Mouse (Mus musculus): ENCODE measurements around the gene Arvcf.

Arvcf gene

GRCm38 (mm10) chr16:18347931-18348600 is at the start of gene Arvcf, which contains the start of gene Tango2:
Gene Arvcf (plus strand): TSS chr16:18348182.
Gene Tango2 (minus strand): TSS chr16:18348103.
- peak; percentile 97 for DNase-seq

DNA sequence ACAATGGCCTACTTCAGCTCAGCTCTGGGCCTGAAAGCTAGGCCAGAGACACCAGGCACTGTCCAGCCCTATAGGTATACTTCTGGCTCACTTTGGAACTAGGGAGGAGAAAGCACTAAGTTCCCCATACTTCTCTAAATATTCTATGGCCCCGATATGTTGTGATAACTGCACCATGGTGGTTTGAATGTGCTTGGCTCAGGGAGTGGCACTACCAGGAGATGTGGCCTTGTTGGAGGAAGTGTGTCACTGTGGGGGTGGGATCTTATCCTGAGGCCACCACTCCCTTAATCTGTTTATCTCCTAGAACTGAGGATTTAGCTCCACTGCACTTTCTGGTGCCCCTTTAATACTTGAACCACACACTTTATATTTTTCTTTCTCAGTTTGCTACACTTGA is 39.8 kb upstream of the Arvcf start:
- no peak for DNase-seq

GRCm38 (mm10) chr16:18318992-18319391 is 29.0 kb upstream of the Arvcf start:
- no peak for DNase-seq

DNA sequence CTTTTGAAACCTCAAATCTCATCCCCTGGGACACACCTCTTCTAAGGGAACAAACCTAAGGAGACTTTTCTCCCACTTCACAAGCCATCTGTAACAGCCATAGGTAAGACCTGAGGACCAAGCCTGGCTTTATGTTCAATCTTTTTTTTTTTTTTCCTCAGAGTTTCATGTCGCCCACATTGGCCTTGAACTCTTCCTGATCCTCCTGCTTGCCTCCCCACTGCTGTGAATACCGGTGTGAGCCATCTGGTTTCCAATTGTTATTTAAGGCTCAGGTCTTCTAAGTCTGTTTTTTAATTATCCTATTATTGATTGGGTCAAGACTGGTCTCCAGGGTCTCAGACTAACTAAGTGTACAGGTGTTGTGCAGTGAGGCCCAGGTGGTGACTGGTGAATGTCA is 26.5 kb upstream of the Arvcf start:
- DNase-seq = no peak

GRCm38 (mm10) chr16:18323460-18323859 is 24.5 kb upstream of the Arvcf start:
- DNase-seq = no peak

DNA sequence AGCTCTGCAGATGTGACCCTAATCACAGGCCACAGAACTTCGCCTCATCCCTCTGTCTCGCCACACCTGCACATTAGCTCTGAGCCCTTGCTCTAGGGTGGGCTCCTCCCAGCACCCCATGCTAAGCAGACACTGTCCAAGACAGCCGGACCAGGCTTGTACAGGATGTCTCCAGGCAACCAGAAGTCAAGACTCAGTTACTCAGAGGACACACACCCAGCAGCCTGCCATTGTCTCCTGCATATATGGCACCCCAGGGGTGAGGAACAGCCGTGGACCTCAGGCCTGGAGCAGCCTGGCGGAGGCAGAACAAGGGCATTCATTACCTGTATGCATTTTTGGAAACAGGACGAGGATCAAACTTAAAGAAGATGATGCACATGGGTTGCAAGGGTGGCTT is 24.0 kb upstream of the Arvcf start:
- DNase-seq = no peak

DNA sequence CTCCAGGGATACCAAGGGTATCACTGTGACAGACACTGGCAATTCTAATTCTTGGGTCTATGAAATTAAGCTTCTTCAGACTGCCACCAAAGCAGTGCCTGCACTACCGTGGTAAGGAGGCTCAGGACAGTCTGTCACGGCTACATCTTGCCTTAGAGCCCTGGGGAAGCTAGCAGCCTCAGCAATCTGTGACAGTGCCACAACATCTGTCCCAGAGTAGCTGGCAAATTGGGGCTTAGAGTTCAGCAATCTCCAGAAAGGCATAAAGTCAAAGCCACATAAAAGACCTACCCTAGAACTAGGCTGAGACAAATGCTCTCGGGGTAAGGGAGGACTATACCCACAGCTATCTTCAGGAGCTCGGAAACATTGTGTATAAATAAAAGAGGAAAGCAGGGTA is 22.2 kb upstream of the Arvcf start:
- DNase-seq = no peak

GRCm38 (mm10) chr16:18327936-18328335 is 20.0 kb upstream of the Arvcf start:
- DNase-seq = no peak

DNA sequence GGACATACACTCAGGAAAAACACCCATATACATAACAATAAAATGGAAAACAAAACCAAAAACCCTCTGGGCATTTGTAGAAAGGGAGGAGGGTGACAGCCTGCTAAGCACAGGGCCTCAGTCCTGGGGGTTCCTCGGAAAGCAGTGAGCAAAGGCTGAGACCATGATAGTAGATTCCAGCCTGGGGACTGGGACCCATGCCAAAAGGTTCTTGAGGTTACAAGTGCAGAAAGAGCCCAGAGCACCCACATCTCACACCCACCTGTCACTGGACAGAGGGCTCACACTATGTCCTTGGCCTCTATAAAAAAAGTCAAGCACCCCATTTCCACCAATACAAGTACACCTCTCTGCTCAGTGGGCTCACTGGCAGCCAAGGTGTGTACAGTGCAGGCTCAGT is 19.5 kb upstream of the Arvcf start:
- no peak for DNase-seq

- no peak for DNase-seq
These were observed 14.0 kb upstream of the Arvcf start for GRCm38 (mm10) chr16:18333976-18334375.

DNA sequence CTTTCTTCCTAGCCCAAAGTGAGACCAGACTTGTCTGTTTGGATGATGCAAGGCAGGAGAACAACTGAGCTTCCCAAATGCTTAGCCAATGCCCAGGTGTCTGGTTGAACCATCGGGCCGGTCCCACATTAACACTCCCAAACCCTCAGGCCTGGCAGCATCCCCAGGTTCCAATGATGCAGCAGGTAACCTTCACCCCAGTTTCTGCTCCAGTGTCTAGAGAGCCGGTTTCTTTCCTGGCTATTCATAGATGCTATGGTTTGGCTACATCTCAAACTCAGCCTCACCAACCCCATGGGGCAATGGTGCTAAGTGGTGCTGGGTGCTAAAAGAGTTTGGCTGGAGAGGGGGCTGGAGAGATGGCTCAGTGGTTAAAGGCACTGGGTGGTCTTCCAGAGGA is 12.0 kb upstream of the Arvcf start:
- no peak for DNase-seq

DNA sequence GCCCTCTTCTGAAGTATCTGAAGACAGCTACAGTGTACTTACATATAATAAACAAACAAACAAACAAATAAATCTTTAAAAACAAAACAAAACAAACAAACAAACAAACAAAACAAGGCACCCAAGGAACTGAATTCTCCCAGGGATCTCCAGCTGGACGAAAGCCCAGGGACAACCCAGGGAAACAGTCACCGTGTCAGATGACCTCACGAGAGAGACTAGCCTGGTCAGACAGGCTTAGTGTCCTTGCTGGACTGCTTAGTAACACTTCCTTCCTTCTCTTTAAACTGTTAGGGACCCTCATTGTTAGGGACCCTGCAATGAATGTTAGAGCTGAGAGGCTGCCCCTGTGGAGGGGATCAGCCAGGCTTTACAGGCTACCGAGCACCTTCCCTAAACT is 10.7 kb upstream of the Arvcf start:
- no peak for DNase-seq

GRCm38 (mm10) chr16:18339866-18340265 is 8.1 kb upstream of the Arvcf start:
- DNase-seq = no peak

- DNase-seq = no peak
These were observed 6.4 kb upstream of the Arvcf start for GRCm38 (mm10) chr16:18341605-18342004.

- DNase-seq = no peak
These were observed 5.9 kb upstream of the Arvcf start for GRCm38 (mm10) chr16:18342076-18342475.

- DNase-seq = peak; percentile 59
These were observed 5.1 kb upstream of the Arvcf start for GRCm38 (mm10) chr16:18342650-18343570.

DNA sequence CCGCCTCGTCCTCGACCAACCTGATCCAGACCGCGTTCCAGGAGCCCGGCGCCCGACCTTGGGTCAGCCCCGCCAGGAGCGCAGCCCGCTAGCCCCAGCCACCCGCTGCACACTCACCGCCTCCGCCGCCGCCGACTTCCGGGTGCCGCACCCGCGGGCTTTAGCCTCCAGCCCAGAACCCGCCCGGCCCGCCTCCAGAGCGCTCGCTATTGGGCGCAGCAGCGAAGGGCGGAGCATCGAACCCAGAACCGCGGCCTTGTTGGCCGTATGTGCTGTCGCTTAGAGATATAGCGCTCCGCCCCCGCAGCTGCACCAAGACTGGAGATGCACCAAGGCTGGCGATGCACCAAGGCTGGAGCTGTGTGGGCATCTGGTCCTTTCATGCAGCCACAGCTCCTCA is 4.2 kb upstream of the Arvcf start:
- peak; percentile 97 for DNase-seq

DNA sequence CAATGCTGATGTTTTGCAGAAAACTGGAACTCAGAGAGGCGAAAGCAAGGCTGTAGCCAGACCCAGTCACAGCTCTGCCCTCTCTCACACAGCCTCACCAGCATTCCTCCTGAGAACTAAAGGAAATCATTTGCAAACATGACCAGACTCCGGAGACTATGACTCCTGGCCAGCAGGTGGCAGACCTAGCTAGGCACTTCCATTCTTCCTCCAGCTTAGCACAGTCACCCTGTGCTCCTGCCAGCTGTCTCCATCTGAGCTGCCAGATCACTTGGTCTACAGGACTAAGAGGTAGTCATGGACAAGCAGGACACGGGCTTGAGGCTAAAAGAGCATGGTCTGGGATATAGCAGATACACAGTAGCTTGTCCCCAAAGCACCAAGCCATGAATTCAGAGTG is 2.7 kb upstream of the Arvcf start:
- peak; percentile 93 for DNase-seq

DNA sequence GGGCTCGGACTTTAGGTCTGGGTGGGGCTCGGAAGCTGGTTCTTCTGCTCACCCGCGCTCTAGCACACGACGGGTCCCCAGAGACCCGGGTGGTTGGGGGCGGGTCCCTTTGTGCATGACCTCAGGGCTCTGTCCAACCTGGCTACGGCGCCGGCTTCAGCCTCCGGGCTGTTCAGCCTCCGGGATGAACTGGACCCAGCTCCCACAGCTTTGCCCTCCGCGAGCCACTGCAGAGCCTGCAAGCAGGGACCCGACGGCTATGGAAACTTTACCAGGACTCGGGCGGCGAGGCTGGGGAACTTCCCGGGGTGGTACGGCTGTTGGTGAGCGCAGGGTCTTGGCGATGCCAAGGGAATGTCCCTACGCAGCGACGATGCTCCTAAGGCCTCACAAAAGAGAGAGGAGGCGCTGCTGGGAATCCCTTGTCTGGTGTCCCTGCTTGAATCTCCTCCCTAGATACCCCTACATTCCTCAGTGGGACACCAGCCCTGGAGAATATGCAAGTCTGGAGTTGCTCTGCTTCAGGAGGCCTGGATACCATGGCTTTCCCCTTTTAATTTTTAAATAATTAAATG is 706 bp downstream of the Arvcf start:
- no peak for DNase-seq

- peak; percentile 63 for DNase-seq
These were observed 1.9 kb downstream of the Arvcf start for GRCm38 (mm10) chr16:18349761-18350325.

DNA sequence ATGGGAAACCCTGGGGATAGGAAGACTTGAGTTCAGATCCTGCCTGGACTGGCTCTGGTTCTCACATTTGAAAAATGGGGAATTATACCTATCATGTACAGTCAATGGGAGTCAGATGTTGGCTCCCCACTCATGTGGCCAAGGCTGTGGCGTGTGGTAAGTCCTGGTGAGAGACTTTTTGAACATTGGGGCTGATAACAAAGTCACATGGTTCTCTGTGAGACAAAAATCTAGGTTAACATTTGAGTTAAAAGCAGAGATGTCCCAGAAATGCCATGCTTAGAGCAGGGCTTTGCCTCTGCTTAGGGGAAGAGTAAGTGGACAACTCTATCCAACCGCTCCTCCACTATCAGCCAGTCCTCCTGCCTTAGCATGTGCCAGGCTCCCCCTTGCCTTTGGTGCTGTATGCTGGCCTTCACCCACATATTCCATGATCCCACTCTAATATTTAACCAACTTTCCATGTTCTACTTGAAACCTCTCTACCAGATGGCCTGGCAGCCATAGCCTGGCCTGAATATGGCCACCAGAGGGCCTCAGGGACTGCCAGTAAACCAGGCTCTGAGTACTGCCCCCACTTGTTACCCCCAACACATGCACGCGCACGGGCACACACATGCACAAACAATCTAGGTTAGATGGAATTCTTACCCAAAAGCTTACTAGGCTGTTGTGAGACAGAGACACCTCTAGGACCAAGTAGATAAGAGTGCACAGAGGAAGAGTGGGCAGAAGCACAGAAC is 3.5 kb downstream of the Arvcf start:
- DNase-seq = peak; percentile 77

DNA sequence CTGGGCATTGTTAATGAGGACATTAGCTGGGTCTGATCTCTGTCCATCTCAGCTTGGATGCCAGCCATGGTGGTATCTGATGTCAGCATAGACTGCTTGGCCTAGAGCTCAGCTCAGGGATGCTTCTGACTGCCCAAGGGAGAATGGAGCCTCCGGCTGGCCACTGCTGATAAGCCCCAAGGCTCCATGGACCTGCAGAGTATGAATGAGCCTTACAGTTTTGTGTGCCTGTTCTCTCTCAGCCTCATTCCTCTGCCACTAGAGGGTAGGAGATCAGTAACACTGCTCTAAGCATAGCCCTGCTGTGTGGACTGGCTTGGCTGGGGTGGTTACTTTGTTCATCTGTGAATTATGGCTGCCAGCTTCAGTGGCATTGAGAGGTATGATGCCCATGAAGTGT is 5.1 kb downstream of the Arvcf start:
- no peak for DNase-seq

- no peak for DNase-seq
These were observed 9.0 kb downstream of the Arvcf start for GRCm38 (mm10) chr16:18356961-18357360.
